ENCODE assay signal across 23 mouse cellular contexts in the genomic region with DNA sequence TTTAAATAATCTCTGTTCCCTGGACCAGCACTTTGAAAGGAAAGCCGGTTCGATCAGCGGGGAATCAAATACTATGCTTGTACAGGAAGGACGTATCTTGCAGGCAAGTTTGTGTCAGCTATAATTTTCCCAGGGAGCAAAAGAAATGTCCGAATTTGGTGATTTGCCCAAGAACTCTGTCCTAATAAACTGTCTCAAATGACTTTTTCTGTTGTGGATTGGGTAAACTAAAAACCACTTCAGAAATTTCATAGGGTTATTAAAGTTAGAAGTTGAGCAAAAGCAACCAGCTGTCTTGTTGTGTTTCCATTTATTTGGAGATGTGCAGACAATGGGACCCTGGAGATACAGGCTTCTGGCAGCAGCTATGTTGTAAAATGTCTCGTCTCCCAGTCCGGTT. TPM values are rescaled to one million over a fixed set of nuclear protein-coding genes. Genes with fewer than 3 reads are reported as not detected.
DNase-seq lines count a peak whose midpoint lies in the region; ATAC-seq and TF ChIP-seq lines count a peak whose summit lies in the region.
"Had no signal": no experiment of that assay in that cellular context is flagged by ENCODE, and none has a peak within 500 bp of the region (broad histone marks: within the 10 kb centered on the region; RNA-seq: fewer than 3 reads in every experiment).

No protein-coding gene starts in this region.

- no peaks in the 10 kb centered on the region for H3K9me3 ChIP-seq in lung, postnatal 0 days (ENCODE audit: low read length)
- no peaks in the 10 kb centered on the region for H3K9me3 ChIP-seq in intestine, embryonic 15.5 days
- H3K9me3 ChIP-seq: forebrain, embryonic 10.5 days; heart, embryonic 13.5 days; midbrain, embryonic 13.5 days had no signal

- TF ChIP-seq EP300 in lung, postnatal 0 days (IDR thresholded peaks at IDR 0.05): no peak

- DNase-seq in kidney, adult 2 months: no peak
- no peak for DNase-seq in kidney, postnatal 4 days
- DNase-seq in lung, postnatal 0 days (ENCODE audit: low spot score): peak; percentile 68
- no peak for DNase-seq in lung, adult 2 months
- DNase-seq in cerebellum, adult 2 months: no peak
- no peak for DNase-seq in cerebellum, adult 18-20 months
- DNase-seq: adrenal gland, adult 8-10 months; cerebellum, adult 8-10 months; cerebellum, postnatal 36 days; gastrocnemius, postnatal 14 days; heart, adult 2 months; heart, postnatal 14 days; left cerebral cortex, postnatal 4 days; liver, postnatal 0 days; thymus, postnatal 36 days had no signal

- H3K27me3 ChIP-seq in kidney, adult 2 months (replicated peaks; ENCODE audit: control insufficient read depth, insufficient read depth, low read length): no peaks in the 10 kb centered on the region
- H3K27me3 ChIP-seq in lung, postnatal 0 days (replicated peaks; ENCODE audit: insufficient read depth, low read length): no peaks in the 10 kb centered on the region
- H3K27me3 ChIP-seq in intestine, embryonic 15.5 days (replicated peaks): no peaks in the 10 kb centered on the region
- no peaks in the 10 kb centered on the region for H3K27me3 ChIP-seq in cerebellum, adult 2 months (ENCODE audit: control insufficient read depth, insufficient read depth, low read length)
- H3K27me3 ChIP-seq: heart, embryonic 13.5 days; megakaryocyte, embryonic 14.5 days; midbrain, embryonic 13.5 days; Patski had no signal

- H3K9ac ChIP-seq in lung, postnatal 0 days (replicated peaks; ENCODE audit: low read depth): no peak overlapping the region
- no peak overlapping the region for H3K9ac ChIP-seq in intestine, embryonic 15.5 days
- H3K9ac ChIP-seq: heart, embryonic 13.5 days; liver, postnatal 0 days; midbrain, embryonic 13.5 days had no signal

- no peaks in the 10 kb centered on the region for H3K36me3 ChIP-seq in kidney, adult 2 months (ENCODE audit: control insufficient read depth, insufficient read depth, low read length)
- H3K36me3 ChIP-seq in lung, postnatal 0 days (ENCODE audit: insufficient read depth, low read length): no peaks in the 10 kb centered on the region
- no peaks in the 10 kb centered on the region for H3K36me3 ChIP-seq in intestine, embryonic 15.5 days
- H3K36me3 ChIP-seq: forebrain, embryonic 10.5 days; heart, embryonic 13.5 days; midbrain, embryonic 13.5 days had no signal

- H3K27ac ChIP-seq in kidney, adult 2 months (ENCODE audit: insufficient read depth, low read depth, low read length): peak overlapping the region; percentile 24; the same call in 1 of the 2 replicates
- no peak overlapping the region for H3K27ac ChIP-seq in lung, postnatal 0 days (ENCODE audit: low read length)
- H3K27ac ChIP-seq in intestine, embryonic 15.5 days: peak overlapping the region; percentile 49; the same call in 1 of the 2 replicates
- no peak overlapping the region for H3K27ac ChIP-seq in cerebellum, adult 2 months (ENCODE audit: insufficient read depth, low read length)
- H3K27ac ChIP-seq: forebrain, embryonic 10.5 days; heart, embryonic 13.5 days; hindbrain, postnatal 0 days; midbrain, embryonic 13.5 days had no signal

- H3K4me2 ChIP-seq in lung, postnatal 0 days (replicated peaks; ENCODE audit: low read depth, low read length): no peak overlapping the region
- no peak overlapping the region for H3K4me2 ChIP-seq in intestine, embryonic 15.5 days (replicated peaks)
- H3K4me2 ChIP-seq: heart, embryonic 13.5 days; midbrain, embryonic 13.5 days had no signal

- peaks cover 10% of the 10 kb centered on the region for H3K4me1 ChIP-seq in kidney, adult 2 months (ENCODE audit: control insufficient read depth, insufficient read depth, low read length)
- H3K4me1 ChIP-seq in lung, postnatal 0 days (ENCODE audit: insufficient read depth, low read depth, low read length): no peaks in the 10 kb centered on the region; the same call in 1 of the 2 replicates
- H3K4me1 ChIP-seq in lung, adult 2 months (ENCODE audit: control insufficient read depth, insufficient read depth, low read length): peaks cover 6% of the 10 kb centered on the region
- H3K4me1 ChIP-seq in intestine, embryonic 15.5 days (replicated peaks): peaks cover 6% of the 10 kb centered on the region; the same call in 1 of the 2 replicates
- H3K4me1 ChIP-seq in cerebellum, adult 2 months (ENCODE audit: control insufficient read depth, insufficient read depth, low read length): no peaks in the 10 kb centered on the region
- H3K4me1 ChIP-seq: midbrain, embryonic 13.5 days had no signal

- TF ChIP-seq CTCF in kidney, adult 2 months (conservative IDR thresholded peaks at IDR 0.05; ENCODE audit: insufficient read depth, insufficient read length, low read depth, low read length): no peak
- no peak for TF ChIP-seq CTCF in lung, postnatal 0 days (IDR thresholded peaks at IDR 0.05)
- no peak for TF ChIP-seq CTCF in lung, adult 2 months (IDR thresholded peaks at IDR 0.05; ENCODE audit: insufficient read depth, low read length)
- no peak for TF ChIP-seq CTCF in cerebellum, adult 2 months (IDR thresholded peaks at IDR 0.05; ENCODE audit: borderline replicate concordance, insufficient read depth, low read depth, low read length)

- ATAC-seq in lung, postnatal 0 days: no peak
- no peak for ATAC-seq in intestine, embryonic 15.5 days
- ATAC-seq: forebrain, embryonic 16.5 days; hindbrain, postnatal 0 days; liver, postnatal 0 days; midbrain, embryonic 13.5 days; Patski had no signal

- TF ChIP-seq POLR2A in kidney, adult 2 months (IDR thresholded peaks at IDR 0.05; ENCODE audit: low read depth, low read length): no peak
- TF ChIP-seq POLR2A in lung, adult 2 months (IDR thresholded peaks at IDR 0.05; ENCODE audit: borderline replicate concordance, extremely low read depth, low read depth, low read length): no peak
- TF ChIP-seq POLR2A in cerebellum, adult 2 months (IDR thresholded peaks at IDR 0.05; ENCODE audit: borderline replicate concordance, insufficient read depth, low read length): no peak

- 66% methylated on average over 7 of the region's 7 CpGs for WGBS in kidney, adult 2 months
- WGBS in lung, postnatal 0 days: 63% methylated on average over 7 of the region's 7 CpGs
- WGBS in lung, adult 2 months: 57% methylated on average over 7 of the region's 7 CpGs
- 60% methylated on average over 7 of the region's 7 CpGs for WGBS in intestine, embryonic 15.5 days
- WGBS in cerebellum, adult 2 months: 67% methylated on average over 7 of the region's 7 CpGs

- H3K4me3 ChIP-seq in kidney, adult 2 months (ENCODE audit: insufficient read depth, low read depth, low read length): no peak overlapping the region
- H3K4me3 ChIP-seq in lung, postnatal 0 days (ENCODE audit: low read depth, low read length): no peak overlapping the region
- no peak overlapping the region for H3K4me3 ChIP-seq in lung, adult 2 months (replicated peaks; ENCODE audit: extremely low read depth, low read depth, low read length)
- no peak overlapping the region for H3K4me3 ChIP-seq in intestine, embryonic 15.5 days (replicated peaks)
- H3K4me3 ChIP-seq in cerebellum, adult 2 months (replicated peaks; ENCODE audit: insufficient read depth, low read depth, low read length): no peak overlapping the region
- H3K4me3 ChIP-seq: forebrain, embryonic 10.5 days; heart, adult 2 months; heart, embryonic 13.5 days; megakaryocyte, embryonic 14.5 days; midbrain, embryonic 13.5 days had no signal

RNA-seq across cellular contexts. Expression of gene Gcnt2, which starts 47.7 kb away (rescaled TPM):
- 8.4 and 9.2 TPM in 2 replicates for polyA plus RNA-seq in kidney, adult 2 months (2012; rRNA removed)
- polyA plus RNA-seq in lung, postnatal 0 days (2015; fragmentation: Nextera tagmentation; extraction: Ambion mirVana): 10.8 and 10.9 TPM in 2 replicates
- 12.5 and 17.5 TPM in 2 replicates for polyA plus RNA-seq in lung, adult 2 months (2012; rRNA removed)
- polyA plus RNA-seq in intestine, embryonic 15.5 days (2015; fragmentation: Nextera tagmentation; extraction: Ambion mirVana): 12.2 and 12.4 TPM in 2 replicates
- 2.3 and 2.5 TPM in 2 replicates for polyA plus RNA-seq in cerebellum, adult 2 months (2012; rRNA removed)

Comparison
In these comparisons a context has a peak if more than half of its experiments do, and no peak if none do; other contexts are left out.
1. H3K27ac ChIP-seq: peak in kidney, adult 2 months (single experiment) and intestine, embryonic 15.5 days (single experiment); none in lung, postnatal 0 days (single experiment) and cerebellum, adult 2 months (single experiment).